Mouse (Mus musculus): ENCODE results near the gene Epor.
A peak's percentile ranks its signal among the peaks of the same experiment; 100 is the strongest.

Gene Epor

GRCm38 (mm10) chr9:21962416-21963059 lies 768 bp downstream of the Epor start:
- no peak for DNase-seq (ENCODE audit: low read depth)

DNA sequence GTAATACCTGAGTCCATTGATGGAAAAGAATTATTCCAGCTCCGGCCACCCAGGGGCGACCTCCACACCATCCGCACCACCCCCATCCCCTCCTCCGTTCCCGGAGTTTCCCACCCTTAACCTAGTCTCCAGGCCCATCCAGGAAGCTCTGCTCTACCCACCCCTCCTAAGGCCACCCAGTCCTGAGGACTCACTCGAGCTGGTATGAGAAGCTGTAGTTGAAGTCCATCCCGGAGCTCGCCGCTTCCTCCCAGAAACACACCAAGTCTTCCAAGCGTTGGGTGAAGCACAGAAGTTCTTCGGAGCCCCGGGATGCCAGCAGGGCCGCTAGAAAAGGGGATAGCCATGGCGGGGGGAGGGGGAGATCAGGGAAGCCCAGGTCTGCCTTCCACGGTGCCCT lies 1.3 kb downstream of the Epor start:
- DNase-seq (ENCODE audit: low read depth) = no peak

DNA sequence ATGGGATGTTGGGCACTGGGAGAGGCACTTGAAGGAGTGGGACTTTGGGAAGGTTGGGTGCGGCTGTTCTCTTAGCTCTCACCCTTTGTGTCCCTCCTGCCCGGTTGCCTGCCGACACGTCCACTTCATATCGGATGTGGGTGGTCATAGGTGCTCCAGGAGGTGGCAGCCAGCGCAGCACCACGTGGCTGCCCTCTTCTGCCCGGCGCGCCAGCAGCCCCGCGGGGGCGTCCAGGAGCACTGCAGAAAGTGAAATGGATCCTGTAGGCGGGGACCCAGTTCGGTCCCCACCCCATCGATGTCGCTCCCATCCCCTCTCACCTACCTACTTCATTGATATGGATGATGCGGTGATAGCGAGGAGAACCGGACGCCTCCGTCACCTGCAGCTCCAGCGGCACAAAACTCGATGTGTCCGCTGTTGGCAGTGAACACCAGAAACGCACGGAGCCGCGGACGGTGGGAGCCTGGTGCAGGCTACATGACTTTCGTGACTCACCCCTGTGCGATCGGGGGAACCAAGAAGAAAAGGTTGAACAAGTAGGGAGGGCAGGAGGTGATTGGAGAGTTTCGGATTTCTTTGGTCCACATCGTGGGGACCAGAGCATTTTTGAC lies 1.8 kb downstream of the Epor start:
- no peak for DNase-seq (ENCODE audit: low read depth)

- no peak for DNase-seq (ENCODE audit: low read depth)
Measured at GRCm38 (mm10) chr9:21960558-21961208, 2.6 kb downstream of the Epor start.

DNA sequence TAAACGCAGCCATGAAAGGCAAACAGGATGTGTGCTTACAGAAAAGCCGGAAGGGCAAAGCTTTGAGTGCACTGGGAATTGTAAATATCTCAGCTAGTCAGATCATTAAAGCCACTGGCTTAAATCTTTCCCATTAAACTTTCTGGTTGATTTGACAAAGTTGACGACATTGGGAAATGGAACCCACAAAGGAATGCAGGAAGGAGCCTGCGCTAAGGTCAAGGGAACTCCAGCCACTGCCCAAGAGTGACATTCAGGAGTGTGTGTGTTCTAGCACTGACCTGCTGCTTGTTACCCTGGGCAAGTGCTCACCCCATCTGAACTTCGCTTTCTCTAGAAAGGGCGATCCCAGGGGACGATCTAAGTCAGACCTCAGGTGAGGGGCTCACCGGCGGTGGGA lies 3.2 kb downstream of the Epor start:
- DNase-seq (ENCODE audit: low read depth) = no peak

DNA sequence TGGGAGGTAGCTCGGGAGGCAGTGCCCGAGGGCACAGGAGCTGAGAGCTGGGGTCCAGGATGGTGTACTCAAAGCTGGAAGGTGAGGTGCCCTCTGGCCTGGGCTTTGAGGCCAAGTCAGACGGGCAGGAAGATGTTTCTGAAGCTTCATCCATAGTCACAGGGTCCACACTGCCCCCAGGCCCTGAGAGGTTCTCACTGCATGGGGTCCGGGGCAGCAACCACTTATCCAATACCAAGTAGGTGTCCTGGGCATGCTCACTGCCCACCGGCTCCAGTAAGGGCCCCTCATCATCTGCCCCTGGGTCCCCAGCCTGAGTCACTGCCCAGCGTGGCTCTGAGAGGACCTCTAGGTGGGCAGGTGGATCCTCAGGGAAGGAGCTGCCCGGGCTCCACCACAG lies 4.1 kb downstream of the Epor start:
- DNase-seq (ENCODE audit: low read depth) = no peak

DNA sequence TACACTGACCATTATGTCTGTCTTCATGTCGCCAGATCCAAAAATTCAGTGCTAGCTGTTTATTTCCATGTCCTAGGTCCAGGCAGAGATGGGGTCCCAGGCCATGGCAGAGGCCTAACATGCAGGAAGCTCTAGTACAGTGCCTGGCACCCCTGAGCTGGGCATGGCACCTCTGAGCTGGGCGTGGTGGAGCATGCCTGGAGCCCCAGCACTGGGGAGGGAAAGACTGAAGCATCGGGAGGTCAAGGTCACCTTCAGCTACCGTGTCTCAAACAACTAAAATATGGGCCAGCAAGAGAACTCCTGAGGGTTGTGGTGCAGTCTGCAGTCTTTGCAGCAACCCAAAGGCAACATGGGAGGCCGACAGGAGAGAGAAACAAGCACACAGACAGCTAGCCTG lies 4.9 kb downstream of the Epor start:
- DNase-seq (ENCODE audit: low read depth) = no peak

GRCm38 (mm10) chr9:21955570-21956281 lies 7.6 kb downstream of the Epor start, which contains the start of gene Swsap1:
Gene Swsap1, plus strand, starts transcription at chr9:21955755.
- peak; percentile 96 for DNase-seq (ENCODE audit: low read depth)

DNA sequence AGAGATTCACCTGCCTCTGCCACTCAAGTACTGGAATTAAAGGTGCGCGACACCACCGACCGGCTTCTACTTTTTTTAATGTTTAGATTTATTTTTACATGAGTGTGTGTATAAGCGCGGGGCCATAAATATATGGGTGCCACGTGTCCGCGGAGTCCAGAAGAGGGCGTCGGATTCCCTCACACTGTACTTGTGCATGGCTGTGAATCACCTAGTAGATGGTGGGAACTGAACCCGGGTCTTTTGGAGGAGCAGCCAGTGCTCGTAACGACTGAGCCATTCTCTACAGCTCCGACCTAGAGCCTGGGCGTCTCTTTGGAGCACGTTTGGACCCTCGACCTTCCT lies 8.1 kb downstream of the Epor start:
- no peak for DNase-seq (ENCODE audit: low read depth)

DNA sequence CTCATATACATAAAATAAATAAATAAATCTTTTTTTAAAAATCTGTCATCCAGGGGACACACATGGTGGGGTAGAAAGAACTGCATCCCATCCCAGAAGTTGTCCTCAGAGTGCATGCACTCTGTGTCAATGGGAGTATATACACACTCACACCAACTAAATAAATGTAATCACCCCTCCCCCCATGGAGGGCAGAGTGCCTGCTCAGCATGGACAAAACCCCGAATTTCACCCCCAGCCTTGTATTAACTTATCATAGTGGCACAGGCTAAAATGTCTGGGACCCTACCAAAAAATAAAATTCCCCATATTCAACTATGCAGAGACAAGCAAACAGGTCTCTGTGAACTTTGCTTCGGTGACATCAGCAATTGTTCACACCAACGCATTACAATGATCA lies 8.7 kb downstream of the Epor start:
- DNase-seq (ENCODE audit: low read depth) = no peak

DNA sequence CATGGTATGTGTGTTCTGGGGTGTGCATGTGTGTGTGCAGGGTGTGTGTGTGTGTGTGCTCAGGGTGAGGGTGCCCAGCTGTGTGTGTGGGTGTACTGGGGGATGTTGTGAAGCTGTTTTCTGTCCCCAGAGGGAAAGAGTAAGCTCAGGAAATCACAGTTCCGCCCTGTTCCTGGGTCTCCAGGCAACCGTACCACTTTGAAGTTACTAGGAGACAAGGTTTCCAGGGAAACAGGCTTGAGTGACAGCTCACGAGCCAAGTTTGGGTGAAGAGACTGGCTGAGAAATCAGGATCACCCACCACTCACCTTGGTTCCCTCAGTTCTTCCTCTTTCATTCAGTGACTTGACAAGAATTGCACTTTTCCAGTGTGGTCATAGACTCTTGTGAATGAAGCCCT lies 9.7 kb downstream of the Epor start:
- DNase-seq (ENCODE audit: low read depth) = no peak

- no peak for DNase-seq (ENCODE audit: low read depth)
Measured at GRCm38 (mm10) chr9:21951977-21952376, 11.3 kb downstream of the Epor start.

- peak; percentile 79 for DNase-seq (ENCODE audit: low read depth)
Measured at GRCm38 (mm10) chr9:21950322-21950721, 13.0 kb downstream of the Epor start.

DNA sequence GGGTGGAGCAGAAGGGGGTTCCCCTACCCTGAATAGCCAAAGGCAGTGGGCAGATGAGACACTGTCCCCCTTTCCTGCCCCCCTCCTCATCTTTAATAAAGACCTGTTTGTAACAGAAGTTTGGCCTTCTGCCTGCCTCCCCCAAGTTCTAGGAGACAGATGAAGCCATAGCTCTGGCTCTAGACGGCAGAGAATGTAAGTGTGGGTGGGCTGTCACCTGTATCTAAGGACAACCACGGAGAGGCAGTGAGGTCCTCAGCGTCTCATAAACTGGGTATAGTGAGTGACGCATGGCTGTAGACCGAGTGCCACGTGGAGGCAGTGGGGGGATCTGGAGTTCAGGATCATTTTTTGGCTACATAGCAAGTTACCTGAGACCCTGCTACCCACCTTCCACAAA lies 14.5 kb downstream of the Epor start:
- DNase-seq (ENCODE audit: low read depth) = no peak

DNA sequence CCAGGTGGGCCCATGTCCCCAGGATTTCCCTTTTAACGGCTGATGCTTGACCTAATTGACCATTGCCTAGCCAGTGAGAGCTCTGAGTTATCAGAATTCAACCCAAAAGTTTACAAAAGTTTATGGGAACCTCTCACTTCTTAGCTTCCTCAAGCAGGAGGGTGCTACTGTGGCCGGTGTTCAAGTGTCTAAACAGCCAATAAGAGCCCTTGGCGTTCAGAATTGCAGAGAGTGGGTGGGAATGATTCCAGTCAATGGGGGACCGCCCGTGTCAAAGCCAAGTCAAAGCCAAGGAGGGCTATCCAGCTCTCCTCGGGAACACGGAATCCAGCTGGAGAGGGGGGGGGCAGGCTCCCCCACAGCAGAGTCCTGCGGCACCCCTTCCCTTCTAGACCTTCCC lies 15.2 kb downstream of the Epor start:
- DNase-seq (ENCODE audit: low read depth) = no peak

GRCm38 (mm10) chr9:21947540-21948130 lies 15.7 kb downstream of the Epor start:
- no peak for DNase-seq (ENCODE audit: low read depth)

- DNase-seq (ENCODE audit: low read depth) = no peak
Measured at GRCm38 (mm10) chr9:21944267-21944666, 19.0 kb downstream of the Epor start.

- DNase-seq (ENCODE audit: low read depth) = no peak
Measured at GRCm38 (mm10) chr9:21943638-21944037, 19.7 kb downstream of the Epor start.

- DNase-seq (ENCODE audit: low read depth) = no peak
Measured at GRCm38 (mm10) chr9:21943046-21943445, 20.3 kb downstream of the Epor start.

- DNase-seq (ENCODE audit: low read depth) = no peak
Measured at GRCm38 (mm10) chr9:21938234-21938855, 25.0 kb downstream of the Epor start.

GRCm38 (mm10) chr9:21937711-21938175 lies 25.6 kb downstream of the Epor start:
- DNase-seq (ENCODE audit: low read depth) = no peak
